Mouse (Mus musculus): ENCODE data around the gene Rnaseh1.

DNA sequence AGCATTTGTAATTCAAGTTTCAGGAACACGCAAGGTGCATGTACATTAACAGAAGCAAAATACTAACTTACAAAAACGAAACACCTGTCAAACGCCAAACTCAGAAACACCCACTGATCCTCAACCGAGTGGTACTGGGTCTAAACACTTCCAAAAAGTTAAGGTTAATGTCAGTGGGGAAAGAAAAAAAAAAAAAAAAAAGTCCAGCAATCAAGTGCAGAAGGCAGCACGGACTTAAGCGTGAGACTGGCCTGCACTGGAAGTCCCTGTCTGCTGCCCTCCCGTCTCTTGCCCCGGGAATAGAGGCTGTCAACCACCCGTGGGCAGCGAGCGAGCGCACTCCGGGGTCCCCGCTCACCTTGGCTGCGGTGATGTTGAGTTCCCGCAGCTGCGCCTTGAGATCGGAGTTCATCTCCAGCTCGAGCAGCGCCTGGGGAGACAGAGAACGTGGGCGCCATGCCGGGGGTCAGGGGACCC is 14.3 kb upstream of the Rnaseh1 start:
- TF ChIP-seq CTCF (IDR thresholded peaks at IDR 0.05; ENCODE audit: control insufficient read depth, insufficient read depth, insufficient read length) (no peak), USF1 (IDR thresholded peaks at IDR 0.05; ENCODE audit: low read depth) (no peak), MAX (IDR thresholded peaks at IDR 0.05) (no peak), MYOG (IDR thresholded peaks at IDR 0.05; ENCODE audit: control insufficient read depth, extremely low read depth, insufficient read length) (no peak), CEBPB (IDR thresholded peaks at IDR 0.05; ENCODE audit: low read depth) (no peak), FOSL1 (IDR thresholded peaks at IDR 0.05; ENCODE audit: insufficient read depth, low read length, poor library complexity, severe bottlenecking) (no peak)
